Mouse (Mus musculus) hematopoietic stem cell, adult 5-6 weeks (primary cell): ENCODE data around the gene Gdf15. TPM values are rescaled to one million over a fixed set of nuclear protein-coding genes. Genes with fewer than 3 reads are reported as not detected.
A peak's percentile ranks its signal among the peaks of the same experiment; 100 is the strongest.
"Not testable (repeated sequence)": the region's sequence is repeated elsewhere in the genome, so short reads cannot be mapped to it uniquely, and the experiment has no call there.

Experiments
- ATAC-seq, 2 experiments: fragments of 125-278 bp in 1 of 2; replicated peaks in 1 of 2; 2 replicates each; pipeline ENCODE4 v1.8.0; 2016 to 2017; ENCODE audit warnings: inconsistent platforms in 2 of 2, mild to moderate bottlenecking in 2 of 2, moderate number of reproducible peaks in 2 of 2, low read depth in 1 of 2, moderate TSS enrichment in 1 of 2; ENCODE audit not compliant: low FRiP score in 2 of 2, poor library complexity in 2 of 2, severe bottlenecking in 2 of 2, insufficient read depth in 1 of 2, low TSS enrichment in 1 of 2
- total RNA-seq: library from RNA; stranded (forward); fragments of 172-1452, 232-1000 nt; gene quantifications from 2 replicates; pipeline ENCODE4 v1.2.3, GENCODE M21; 2017

Gdf15 gene
- total RNA-seq, 1 experiment from 2014 or later = 1.7 TPM

- no peak for ATAC-seq
These were observed 31.6 kb downstream of the Gdf15 start for GRCm38 (mm10) chr8:70600473-70601270.

GRCm38 (mm10) chr8:70599507-70600290 lies 32.6 kb downstream of the Gdf15 start:
- ATAC-seq = no peak

- no peak for ATAC-seq
These were observed 33.5 kb downstream of the Gdf15 start for GRCm38 (mm10) chr8:70598722-70599121.

GRCm38 (mm10) chr8:70598283-70598682 lies 34.0 kb downstream of the Gdf15 start:
- no peak for ATAC-seq

- no peak for ATAC-seq
These were observed 34.6 kb downstream of the Gdf15 start for GRCm38 (mm10) chr8:70597417-70598272.

GRCm38 (mm10) chr8:70596775-70597416 lies 35.4 kb downstream of the Gdf15 start:
- no peak for ATAC-seq

GRCm38 (mm10) chr8:70596216-70596615 lies 36.0 kb downstream of the Gdf15 start:
- no peak for ATAC-seq

- ATAC-seq = no peak
These were observed 36.4 kb downstream of the Gdf15 start for GRCm38 (mm10) chr8:70595811-70596210.

GRCm38 (mm10) chr8:70594621-70595564 lies 37.4 kb downstream of the Gdf15 start:
- ATAC-seq = no peak

GRCm38 (mm10) chr8:70593961-70594609 lies 38.2 kb downstream of the Gdf15 start, which contains the start of gene Isyna1:
Gene Isyna1 (plus strand): TSS chr8:70594373.
- peak; percentile 79 to 86 for ATAC-seq

GRCm38 (mm10) chr8:70593173-70593572 lies 39.1 kb downstream of the Gdf15 start:
- ATAC-seq = no peak

- no peak for ATAC-seq
These were observed 40.7 kb downstream of the Gdf15 start for GRCm38 (mm10) chr8:70591569-70591968.

GRCm38 (mm10) chr8:70587955-70588354 lies 44.3 kb downstream of the Gdf15 start:
- ATAC-seq = not testable (repeated sequence)

GRCm38 (mm10) chr8:70585258-70585652 lies 47.0 kb downstream of the Gdf15 start:
- ATAC-seq = peak; percentile 82 to 88

- ATAC-seq = 0 out of 4 replicates have a peak, but pooled peaks of 1 of the 2 experiments have one; percentile 6
These were observed 47.5 kb downstream of the Gdf15 start for GRCm38 (mm10) chr8:70584606-70585257.
